Mouse (Mus musculus) yolk sac, embryonic 10.5 days (tissue): ENCODE measurements around the gene Hsd11b1.

Experiments used
- DNase-seq: peaks from one replicate; pipeline ENCODE4 v3.0.0-alpha.2; 2017; ENCODE audit warnings: low spot score

The Hsd11b1 gene

DNA sequence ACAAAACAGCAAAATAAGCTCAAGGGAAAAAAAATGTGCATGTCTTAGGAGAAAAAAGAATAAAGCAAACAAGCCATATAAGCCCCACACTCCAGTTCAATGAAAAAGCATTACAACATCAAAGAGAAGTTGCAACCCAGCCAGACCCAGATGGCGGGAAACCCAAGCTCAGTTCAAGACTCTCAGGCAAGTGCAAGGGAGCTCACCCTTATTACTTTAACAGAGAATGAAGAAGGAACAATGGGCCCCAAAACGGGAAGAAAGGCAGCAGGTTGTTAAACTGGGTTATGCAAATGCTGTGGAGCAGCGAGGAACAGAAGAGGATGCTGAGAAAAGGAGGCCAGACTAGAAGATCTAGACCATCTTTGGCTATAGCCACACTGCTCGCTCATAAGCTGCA is 21.0 kb downstream of the Hsd11b1 start:
- no peak for DNase-seq

DNA sequence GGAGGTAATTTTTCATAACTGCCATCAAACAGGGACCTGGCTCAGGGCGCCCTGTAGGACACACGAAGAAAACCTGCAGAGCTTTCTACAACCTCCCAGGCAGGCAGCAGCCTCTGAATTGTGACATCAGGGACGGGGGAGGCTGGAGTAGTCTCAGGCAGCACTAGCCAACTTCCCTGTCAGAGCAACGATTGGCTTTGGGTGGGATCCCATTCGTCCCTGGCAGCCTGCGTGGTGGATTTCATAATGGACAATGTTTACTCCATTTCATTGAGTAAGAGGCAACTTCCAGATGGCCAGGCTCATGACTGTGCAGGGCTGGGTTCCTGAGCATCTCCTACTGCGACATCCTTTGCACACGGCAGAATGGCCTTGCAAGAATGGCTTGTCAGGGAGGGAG is 21.6 kb downstream of the Hsd11b1 start:
- DNase-seq, result no peak

DNA sequence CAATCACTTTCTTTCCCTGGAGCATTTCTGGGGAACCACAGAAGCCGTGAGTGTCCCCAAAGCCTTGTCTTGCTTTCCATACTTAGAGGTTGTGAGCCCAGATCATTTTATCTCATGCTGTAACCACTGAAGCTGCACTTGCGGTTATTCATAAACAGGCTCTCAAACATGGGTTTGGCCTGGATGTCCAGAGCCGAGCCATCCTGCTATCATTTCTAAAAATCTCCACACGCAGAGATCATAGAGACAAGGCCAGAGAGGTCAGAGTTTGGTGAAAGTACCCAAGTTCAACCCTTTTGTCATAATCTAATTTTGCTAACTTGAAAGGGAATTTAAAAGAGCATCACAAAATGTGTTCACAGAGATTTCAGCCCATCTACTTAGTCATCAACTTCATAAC is 22.4 kb downstream of the Hsd11b1 start:
- no peak for DNase-seq

DNA sequence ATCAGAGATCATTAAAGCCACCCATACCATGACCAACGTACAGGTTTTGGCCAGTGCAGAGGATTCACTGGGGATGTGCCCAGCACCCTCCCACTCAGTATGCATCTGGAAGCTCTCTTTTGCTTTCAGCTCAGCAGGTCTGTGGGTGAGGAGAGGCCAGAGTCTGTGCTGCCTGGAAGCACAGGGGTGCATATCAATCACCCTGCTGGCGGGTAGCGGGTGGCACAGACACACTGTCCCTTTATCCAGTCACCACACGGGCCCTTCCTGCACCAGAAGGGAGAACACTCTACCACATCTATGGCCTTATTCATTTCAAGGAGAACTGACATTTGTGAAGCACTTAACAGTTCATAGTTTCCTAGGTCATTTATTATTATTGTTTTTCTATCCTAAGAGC is 25.4 kb downstream of the Hsd11b1 start:
- no peak for DNase-seq

DNA sequence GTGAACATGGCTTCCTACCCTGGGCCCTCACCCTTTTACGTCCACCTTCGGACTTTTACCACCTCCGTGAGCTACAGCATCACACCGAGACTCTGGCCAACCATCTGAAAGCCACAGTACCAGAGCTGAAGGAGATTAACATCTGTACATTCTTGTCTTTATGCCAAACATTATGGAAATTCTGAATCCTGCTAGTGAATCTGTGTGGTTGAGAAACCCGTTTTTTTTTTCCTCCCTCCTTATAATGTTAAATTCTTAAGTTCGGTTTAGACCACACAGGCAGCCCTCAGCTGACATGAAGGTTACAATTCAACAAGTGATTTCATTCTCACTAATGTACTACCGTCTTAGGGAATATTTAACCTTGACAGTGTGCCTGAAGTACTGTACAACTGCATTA is 28.9 kb downstream of the Hsd11b1 start:
- no peak for DNase-seq

DNA sequence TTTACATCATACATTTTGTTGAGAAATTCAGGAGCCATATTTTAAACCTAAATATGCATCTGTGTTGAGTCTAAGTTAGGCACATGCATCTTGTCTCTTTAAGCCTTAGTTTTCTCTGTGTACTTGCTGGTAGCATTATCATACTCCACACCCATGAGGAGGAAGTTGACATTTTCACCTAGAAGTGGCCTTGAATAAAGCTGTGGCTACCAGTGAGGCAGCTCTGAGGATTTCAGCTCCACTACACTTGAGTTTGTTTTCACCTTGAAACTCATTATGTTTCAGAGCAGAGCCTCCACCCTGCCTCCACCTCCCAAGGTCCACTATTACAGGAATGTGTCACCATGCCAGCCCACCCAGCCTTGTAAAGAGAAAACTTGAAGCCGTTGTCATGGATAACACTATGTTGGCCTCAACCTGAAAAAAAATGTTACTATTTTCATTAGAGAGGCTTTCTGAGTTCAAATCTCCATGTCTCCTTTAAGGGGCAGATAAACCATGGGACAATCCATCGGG is 29.7 kb downstream of the Hsd11b1 start:
- no peak for DNase-seq

DNA sequence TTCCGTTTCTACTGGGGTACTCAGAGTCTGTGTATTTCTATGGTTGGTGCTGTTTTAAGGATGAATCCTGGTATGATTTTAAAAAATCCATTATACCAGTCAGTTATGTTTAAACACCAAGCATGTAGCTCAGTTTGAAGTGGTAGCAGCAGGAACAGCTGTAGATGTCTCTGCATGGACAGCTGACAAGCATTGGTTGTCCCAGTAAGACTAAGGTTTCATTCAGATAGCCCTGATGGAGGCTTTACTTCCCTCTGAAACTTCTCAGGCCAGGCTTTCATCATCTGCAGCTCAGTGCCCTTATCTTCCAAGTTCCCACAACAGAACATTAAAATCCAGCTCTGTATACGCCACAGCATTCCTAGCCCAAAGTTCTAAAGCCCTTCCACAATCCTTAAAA is 31.1 kb downstream of the Hsd11b1 start:
- no peak for DNase-seq

DNA sequence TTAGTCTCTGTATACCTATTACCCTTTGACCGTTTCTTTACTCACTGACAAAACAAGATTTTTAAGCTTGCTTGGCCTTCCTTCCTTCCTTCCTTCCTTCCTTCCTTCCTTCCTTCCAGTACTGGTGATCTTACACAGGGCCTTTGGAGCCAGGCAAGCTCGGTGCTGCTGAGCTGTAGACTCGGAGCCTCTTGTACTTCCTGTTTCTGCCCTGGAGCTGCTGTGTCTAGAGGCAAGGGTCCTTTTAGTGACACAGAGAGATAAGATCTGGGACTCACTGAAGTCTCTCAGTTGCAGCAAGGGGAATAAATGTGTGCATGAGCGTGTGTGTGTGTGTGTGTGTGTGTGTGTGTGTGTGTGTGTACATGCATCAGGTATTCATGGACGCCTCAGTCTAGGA is 32.9 kb downstream of the Hsd11b1 start:
- no peak for DNase-seq

DNA sequence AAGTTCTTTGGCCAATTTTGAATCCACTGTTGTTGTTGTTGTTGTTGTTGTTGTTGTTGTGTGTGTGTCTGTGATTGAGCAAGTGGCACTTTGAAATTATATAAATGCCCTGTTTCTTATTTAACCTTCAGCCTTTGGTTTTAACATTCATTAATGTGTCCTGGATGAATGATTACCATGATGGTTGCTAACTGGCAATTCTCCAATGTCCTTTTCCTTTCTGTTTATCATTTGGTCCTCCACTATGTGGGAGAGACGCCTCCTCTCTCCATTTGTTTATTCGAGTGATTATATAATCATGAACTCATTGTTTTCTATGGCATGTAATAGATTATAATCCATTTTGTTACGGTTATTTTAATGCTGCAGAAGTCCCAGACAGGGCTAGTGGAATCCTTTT is 33.3 kb downstream of the Hsd11b1 start:
- DNase-seq, result no peak

DNA sequence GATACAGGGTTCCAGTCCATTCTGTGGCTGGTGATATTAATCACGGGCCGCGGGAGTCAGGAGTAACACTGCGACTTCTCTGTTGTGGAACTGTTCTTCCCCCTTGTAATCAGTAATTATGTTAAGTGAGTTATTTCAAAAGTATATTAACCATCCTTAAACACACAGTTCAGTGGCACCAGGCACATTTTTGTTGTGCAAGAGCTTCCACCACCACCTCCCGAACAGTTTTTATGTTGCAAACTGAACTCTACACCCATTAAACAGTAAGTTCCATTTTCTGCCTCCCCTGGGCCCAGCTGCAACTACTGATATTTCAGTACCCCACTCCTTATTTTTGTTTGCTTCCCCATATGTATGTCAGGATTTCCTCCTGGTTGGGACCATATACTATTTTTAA is 34.3 kb downstream of the Hsd11b1 start:
- no peak for DNase-seq

DNA sequence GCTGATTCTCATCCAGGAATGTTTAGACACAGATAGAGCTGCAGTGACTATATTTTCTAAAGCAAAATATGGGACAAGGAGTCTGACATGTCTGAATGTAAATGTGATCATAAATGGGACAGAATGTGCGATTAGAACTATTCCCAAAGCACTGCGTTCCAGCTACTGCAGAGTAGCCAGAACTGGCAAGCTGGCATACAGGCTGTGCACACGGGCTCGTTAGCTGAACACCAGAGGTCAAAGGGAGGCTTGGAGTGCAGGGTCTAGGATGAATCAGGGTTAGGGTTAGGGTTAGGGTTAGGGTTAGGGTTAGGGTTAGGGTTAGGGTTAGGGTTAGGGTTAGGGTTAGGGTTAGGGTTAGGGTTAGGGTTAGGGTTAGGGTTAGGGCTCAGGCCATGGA is 36.3 kb downstream of the Hsd11b1 start:
- no peak for DNase-seq

DNA sequence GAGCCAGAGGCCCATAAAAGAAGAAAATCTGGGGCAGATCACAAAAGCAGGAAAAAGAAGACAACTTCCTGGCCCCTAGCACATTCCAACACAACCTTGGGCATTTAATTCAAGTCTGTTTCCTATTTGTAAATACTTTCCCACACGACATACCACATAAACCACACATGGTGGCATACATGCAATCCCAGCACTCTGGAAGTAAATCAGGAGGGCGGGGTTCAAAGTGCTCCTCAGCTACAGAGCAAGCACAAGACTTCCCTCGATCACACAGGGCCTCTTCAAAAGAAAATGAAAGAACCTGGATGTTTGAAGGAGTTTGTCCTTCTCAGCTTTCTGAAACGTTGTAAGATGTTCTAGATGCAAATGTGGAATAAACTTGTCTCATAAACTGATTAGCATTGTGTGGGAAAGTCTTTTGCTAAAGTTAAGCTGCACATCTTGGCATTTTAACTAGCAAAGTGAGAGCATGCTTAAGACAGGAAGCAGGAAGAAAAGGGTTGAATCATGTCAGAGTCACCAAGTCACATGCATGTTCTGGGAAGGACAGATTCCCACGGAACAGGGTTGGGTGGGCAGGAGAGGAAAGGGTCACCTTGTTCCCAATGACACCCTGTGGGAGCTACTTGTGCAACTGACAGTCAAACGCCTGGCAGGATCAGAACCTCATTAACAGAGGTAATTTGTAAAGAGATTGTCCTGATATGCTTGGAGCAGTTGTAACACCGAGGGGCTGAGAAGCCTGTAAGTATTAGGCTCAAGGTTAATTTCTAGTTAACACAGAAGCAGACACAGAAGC is 37.0 kb downstream of the Hsd11b1 start:
- no peak for DNase-seq

DNA sequence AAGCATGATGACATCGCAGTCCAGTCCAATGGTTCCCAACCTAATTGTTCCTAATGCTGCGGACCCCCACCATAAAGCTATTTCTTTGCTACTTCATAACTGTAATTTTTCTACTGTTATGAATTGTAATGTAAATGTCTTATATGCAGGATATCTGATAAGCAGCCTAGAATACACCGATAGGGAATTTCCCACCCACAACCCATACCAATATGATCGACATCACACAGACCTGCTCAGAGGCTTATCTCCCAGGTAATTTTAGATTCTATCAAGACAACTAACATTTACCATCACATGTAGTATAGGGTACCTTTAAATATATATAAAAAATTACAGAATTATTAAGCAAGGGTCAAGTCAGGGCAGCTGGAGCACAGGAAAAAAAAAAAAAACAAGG is 37.8 kb downstream of the Hsd11b1 start:
- no peak for DNase-seq

DNA sequence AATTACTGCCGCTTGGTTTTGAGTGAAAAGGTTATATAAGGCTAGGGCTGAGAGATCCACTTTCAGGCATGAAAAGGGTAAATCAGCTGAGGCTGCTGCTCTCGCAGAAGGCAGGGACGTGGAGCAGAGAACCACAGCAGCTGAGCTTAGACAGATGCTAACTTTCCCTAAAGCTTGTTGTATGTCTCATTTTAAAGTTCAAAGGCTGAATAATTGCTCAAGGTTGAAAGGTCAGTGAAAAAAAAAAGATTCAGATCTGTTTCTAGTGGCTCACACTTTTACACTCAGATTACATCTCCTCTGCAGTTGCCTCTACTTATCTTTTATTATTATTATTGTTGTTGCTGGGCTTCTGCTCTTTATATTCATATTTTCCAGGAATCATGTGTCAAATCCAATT is 38.3 kb downstream of the Hsd11b1 start:
- no peak for DNase-seq

DNA sequence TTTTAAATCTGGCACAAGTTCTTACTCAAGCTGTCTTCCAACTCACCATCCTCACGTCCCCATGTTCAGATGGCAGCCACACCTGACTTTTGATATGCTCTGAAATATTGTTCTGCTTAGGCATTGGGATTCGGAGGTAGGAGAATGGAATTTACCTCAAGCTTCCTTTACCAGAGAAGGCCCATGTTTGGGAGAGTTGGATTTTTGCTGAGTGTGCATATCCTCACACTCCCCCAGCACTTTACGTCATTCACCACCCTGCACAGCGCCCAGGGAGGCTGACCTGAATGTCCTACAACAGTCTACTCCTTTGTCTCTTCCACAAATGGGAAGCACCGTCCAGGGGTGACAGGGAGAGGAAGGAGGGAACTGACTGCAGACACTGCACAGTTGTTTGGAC is 43.5 kb downstream of the Hsd11b1 start:
- no peak for DNase-seq

DNA sequence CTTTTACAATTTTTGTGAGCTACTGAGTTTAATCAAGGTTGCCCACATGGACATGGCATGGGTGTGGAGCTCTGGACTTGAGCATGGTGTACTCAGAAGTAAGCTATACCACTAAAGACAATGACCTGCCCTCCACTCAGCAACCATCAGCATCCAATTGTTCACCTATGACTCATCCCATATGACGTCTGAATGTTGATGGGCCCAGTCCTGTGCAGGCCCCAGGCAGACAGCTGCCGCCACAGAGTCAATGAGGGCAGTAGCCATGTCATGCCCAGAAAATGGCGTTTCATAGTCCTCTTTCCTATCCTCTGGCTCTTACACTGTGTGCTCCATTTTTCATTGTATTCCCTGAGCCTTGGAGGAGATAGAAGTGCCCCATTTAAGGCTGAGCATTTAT is 47.9 kb downstream of the Hsd11b1 start:
- no peak for DNase-seq

DNA sequence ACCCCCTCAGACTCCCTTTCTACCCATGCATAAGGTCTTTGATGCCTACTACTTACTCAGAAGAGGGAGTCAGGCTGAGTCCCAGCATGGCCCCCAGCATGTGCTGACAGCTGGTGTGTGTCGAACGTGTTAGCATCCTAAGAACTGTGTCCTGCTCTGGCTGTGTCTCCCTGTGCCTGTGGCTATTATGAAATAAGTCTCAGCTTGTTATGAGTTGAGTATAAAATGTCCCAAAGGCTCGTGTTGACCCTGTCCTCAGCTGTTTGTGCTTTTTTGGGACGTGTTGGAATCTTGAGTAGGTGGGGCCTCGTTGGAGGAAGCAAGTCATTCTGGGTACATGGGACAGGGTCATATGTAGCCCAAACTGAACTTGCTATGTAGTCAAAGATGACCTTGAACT is 49.8 kb downstream of the Hsd11b1 start:
- no peak for DNase-seq

DNA sequence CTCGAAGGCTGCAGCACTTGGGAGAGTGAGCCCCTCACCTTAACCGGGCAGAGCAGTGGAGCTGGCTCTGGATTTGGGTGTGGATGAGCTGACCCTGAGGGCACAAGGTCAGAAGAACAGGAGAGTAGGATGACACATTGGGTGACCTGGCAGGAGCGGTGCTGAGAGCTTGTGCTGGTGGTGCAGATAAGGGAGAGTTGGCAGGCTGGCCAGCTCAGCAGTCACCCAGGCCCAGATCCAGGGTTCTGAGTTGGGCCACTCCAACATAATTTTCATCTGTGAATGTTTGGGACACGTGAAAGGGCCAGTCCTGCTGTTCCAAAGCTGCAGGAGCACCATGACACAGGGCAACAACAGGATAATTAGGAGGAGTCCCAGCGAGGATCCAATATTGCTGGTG is 52.5 kb downstream of the Hsd11b1 start:
- DNase-seq, result no peak

DNA sequence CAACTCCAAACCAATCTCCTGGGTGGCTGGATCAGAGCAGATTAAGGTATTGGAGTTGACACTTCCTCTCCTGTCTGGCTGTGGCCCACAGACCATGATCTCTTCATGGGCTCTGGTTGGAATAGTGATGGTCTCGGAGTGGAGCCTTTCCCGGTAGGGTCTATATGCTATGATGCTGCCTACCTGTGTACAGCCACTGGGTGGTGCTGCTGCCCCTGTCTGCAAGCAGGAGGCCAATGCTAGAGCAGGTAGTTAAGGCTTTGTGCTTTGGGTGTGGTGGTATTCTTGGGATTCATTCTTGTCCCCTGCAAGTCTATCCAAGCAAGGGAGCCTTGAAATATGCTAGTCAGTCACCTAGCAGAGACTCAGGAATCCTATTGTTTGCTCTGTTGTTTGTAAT is 55.7 kb downstream of the Hsd11b1 start:
- DNase-seq, result peak; percentile 28

DNA sequence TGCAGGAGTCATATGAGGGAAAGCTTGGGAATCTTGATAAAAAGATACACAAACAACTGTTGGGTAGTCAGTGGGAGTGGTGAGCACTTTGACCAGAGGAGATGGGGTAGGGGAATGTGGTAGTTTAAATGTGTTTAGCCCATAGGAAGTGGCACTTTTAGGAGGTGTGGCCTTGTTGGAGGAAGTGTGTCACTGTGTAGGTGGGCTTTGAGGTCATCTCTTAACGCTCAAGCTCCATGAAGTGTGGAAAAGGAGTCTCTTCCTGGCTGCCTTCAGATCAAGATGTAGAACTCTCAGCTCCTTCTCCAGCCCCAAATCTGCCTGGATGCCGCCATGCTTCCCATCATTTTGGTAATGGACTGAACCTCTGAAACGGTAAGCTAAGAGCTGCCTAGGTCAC is 56.4 kb downstream of the Hsd11b1 start, which contains the start of gene Lamb3:
Gene Lamb3 (plus strand): TSS at position 197 of the 400 bp plus-strand sequence.
- DNase-seq, result no peak

DNA sequence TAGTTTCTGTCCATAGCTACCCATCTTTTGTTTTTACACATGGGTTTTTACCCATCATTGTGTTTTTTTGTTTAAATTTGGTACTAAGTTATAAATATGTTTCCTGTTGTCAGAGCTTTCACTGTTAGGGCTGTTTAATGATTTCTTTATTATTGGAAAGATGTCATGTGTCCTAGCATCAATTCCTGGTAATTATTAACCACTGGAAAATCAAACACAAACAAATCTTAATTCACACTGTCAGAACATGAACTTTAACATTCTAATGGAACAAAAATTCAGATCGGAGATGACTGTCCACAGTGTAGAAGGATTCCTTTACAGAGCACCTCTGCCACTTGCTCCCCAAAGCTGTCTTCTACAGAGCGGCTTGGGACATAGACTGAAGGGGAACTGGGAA is 58.4 kb downstream of the Hsd11b1 start:
- DNase-seq, result no peak

DNA sequence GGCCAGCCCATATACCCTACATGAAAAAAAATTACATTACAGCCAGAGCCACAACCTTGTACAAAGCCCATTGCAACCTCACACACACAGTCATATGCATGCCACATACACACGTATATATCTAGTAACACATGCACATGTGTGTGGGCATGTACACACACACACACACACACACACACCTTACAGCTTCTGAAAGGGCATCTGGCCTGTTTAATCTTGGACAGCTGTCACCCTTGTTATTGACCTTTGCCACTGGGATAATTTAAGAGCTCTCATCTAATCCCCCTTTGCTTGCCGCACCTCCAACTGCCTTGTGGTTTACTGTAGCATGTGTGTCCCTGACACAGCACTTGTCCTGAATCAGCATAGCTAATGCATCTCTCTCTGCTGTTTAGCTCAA is 60.1 kb downstream of the Hsd11b1 start:
- DNase-seq, result no peak

DNA sequence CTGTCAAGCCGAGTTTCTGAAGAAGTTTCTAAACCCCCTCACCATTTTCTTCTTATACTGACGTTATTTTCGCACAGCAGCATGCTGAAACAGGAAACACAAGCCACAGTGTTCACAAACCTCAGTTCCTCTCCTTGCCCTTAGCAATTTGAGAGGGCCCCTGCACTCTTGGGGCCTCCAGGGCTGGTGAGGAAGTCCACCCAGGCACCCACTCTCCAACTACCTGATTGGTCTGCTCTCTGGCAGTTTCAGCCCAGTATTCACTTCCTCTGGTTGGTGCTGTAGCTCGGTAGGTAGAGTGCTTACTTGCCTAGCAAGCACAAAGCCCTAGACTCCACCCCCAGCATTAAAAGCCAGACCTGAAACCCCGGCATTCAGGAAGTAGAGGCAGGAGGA is 62.5 kb downstream of the Hsd11b1 start, which contains the start of gene Traf3ip3:
Gene Traf3ip3 (minus strand): TSS at position 321 of the 396 bp plus-strand sequence.
- no peak for DNase-seq
